Mouse (Mus musculus) spleen, adult 2 months (tissue): ENCODE measurements at regions not wholly inside any gene's neighbourhood (a gene's known extent, or its start where the extent isn't known, plus 50 kb on each side); places are given as distances from the start of the nearest gene placed in this dataset.

ENCODE experiments used
- CTCF ChIP-seq: fragments of 200-500 bp; IDR thresholded peaks from 2 replicates; pipeline ENCODE4 v1.5.1; 2011; ENCODE audit warnings: mild to moderate bottlenecking, inconsistent platforms; ENCODE audit not compliant: insufficient read depth, insufficient read length, insufficient replicate concordance; ENCODE audit errors: extremely low read depth
- POLR2A ChIP-seq: fragments of 200-500 bp; IDR thresholded peaks from 2 replicates; pipeline ENCODE4 v1.6.1; 2011; ENCODE audit warnings: low read depth, low read length, inconsistent platforms

GRCm38 (mm10) chr3:105200735-105201134, 134.1 kb downstream of the 4930564D02Rik start:
- TF ChIP-seq CTCF (no peak), POLR2A (no peak)
